ENCODE assay signal across 15 mouse cellular contexts in the genomic region with DNA sequence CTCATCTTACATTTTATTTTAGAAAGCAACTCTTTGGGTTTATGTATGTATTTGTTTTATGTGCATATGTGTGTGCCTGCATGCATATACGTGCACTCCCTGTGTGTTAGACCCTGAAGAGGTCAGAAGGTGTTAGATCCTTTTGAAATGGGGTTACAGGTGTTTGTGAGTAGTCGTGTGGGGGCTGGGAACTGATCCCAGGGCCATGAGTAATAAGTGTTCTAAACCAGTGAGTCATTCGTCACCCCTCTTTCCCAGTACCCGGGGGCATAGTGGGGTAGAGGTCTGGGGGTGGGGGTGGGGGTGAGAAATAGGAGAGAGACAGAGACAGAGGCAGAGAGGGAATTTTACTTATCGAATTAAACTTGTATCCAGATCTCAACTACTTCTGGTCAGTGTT.
DNase-seq lines count a peak whose midpoint lies in the region; ATAC-seq and TF ChIP-seq lines count a peak whose summit lies in the region.
"Had no signal": no experiment of that assay in that cellular context is flagged by ENCODE, and none has a peak within 500 bp of the region (broad histone marks: within the 10 kb centered on the region; RNA-seq: fewer than 3 reads in every experiment).

No protein-coding gene starts in this region.

- no peaks in the 10 kb centered on the region for H3K79me2 ChIP-seq in CH12.LX (replicated peaks; ENCODE audit: control insufficient read depth, extremely low read depth, insufficient read depth, poor library complexity, severe bottlenecking)

- dilution Hi-C loops in CH12.LX (cut with MboI; ENCODE audit: extremely low pct_ligation_motif_present, extremely low pct_unique_long_range_greater_than_20kb, low sequenced_read_pairs): no loop called here

- no peak for TF ChIP-seq POLR2A in CH12.LX (IDR thresholded peaks at IDR 0.05; ENCODE audit: low read depth, low read length)

- no peak overlapping the region for H3K4me2 ChIP-seq in limb, embryonic 12.5 days
- peak overlapping the region; percentile 57 for H3K4me2 ChIP-seq in CH12.LX (ENCODE audit: insufficient read depth, low read depth, poor library complexity, severe bottlenecking)
- no peak overlapping the region for H3K4me2 ChIP-seq in liver, embryonic 14.5 days (ENCODE audit: low read depth)
- H3K4me2 ChIP-seq: heart, embryonic 13.5 days; hindbrain, embryonic 14.5 days had no signal

- no peaks in the 10 kb centered on the region for H3K9me3 ChIP-seq in limb, embryonic 12.5 days
- no peaks in the 10 kb centered on the region for H3K9me3 ChIP-seq in limb, embryonic 10.5 days (replicated peaks)
- no peaks in the 10 kb centered on the region for H3K9me3 ChIP-seq in CH12.LX (replicated peaks; ENCODE audit: low read length)
- H3K9me3 ChIP-seq in liver, embryonic 14.5 days (ENCODE audit: control insufficient read depth, low read length): no peaks in the 10 kb centered on the region
- H3K9me3 ChIP-seq: heart, embryonic 13.5 days had no signal

- H3K36me3 ChIP-seq in limb, embryonic 12.5 days: no peaks in the 10 kb centered on the region
- H3K36me3 ChIP-seq in limb, embryonic 10.5 days: no peaks in the 10 kb centered on the region
- H3K36me3 ChIP-seq in CH12.LX (replicated peaks in 1 of 2; ENCODE audit: control insufficient read depth in 1 of 2, insufficient read depth in 1 of 2, low read length in 1 of 2): no peaks in the 10 kb centered on the region
- no peaks in the 10 kb centered on the region for H3K36me3 ChIP-seq in liver, embryonic 14.5 days (replicated peaks; ENCODE audit: control insufficient read depth, insufficient read depth, low read depth)
- H3K36me3 ChIP-seq: heart, embryonic 13.5 days had no signal

- H3K27me3 ChIP-seq in limb, embryonic 12.5 days: no peaks in the 10 kb centered on the region
- H3K27me3 ChIP-seq in limb, embryonic 10.5 days (ENCODE audit: low read depth, poor library complexity, severe bottlenecking): no peaks in the 10 kb centered on the region
- H3K27me3 ChIP-seq in CH12.LX (replicated peaks): no peaks in the 10 kb centered on the region
- no peaks in the 10 kb centered on the region for H3K27me3 ChIP-seq in liver, embryonic 14.5 days (ENCODE audit: control insufficient read depth, insufficient read depth, low read length)
- H3K27me3 ChIP-seq: heart, embryonic 13.5 days had no signal

- no peak overlapping the region for H3K9ac ChIP-seq in limb, embryonic 12.5 days (replicated peaks)
- no peak overlapping the region for H3K9ac ChIP-seq in CH12.LX (ENCODE audit: insufficient read depth, low read depth)
- H3K9ac ChIP-seq in liver, embryonic 14.5 days (replicated peaks): no peak overlapping the region
- H3K9ac ChIP-seq: heart, embryonic 13.5 days; hindbrain, embryonic 14.5 days had no signal

- no peak for TF ChIP-seq EP300 in CH12.LX (IDR thresholded peaks at IDR 0.05; ENCODE audit: low read length)
- TF ChIP-seq EP300 in liver, embryonic 14.5 days (IDR thresholded peaks at IDR 0.05; ENCODE audit: low read depth): no peak

- in situ Hi-C loops in CH12.LX (cut with MboI; ENCODE audit: low pct_ligation_motif_present, low pct_unique_long_range_greater_than_20kb, low sequenced_read_pairs): no loop called here

- DNase-seq in limb, embryonic 10.5 days (ENCODE audit: low spot score): no peak
- DNase-seq in CH12.LX (ENCODE audit: extremely low read depth): peak; percentile 76
- no peak for DNase-seq in liver, embryonic 14.5 days (ENCODE audit: low read depth in 3 of 3, low spot score in 3 of 3)
- peak; percentile 55 for DNase-seq in thymus, postnatal 14 days
- no peak for DNase-seq in adrenal gland, adult 2 months
- no peak for DNase-seq in cerebellum, adult 11-12 months
- DNase-seq: cerebellum, adult 9-11 months; embryo, embryonic 11 days; kidney, adult 11 months; lung, adult 2 months; right cerebral cortex, adult 18-20 months had no signal

- WGBS in limb, embryonic 12.5 days: 82% methylated on average over 5 of the region's 5 CpGs
- 92% methylated on average over 5 of the region's 5 CpGs for WGBS in limb, embryonic 10.5 days
- 34% methylated on average over 5 of the region's 5 CpGs for WGBS in liver, embryonic 14.5 days (ENCODE audit: insufficient replicate concordance)

- H3K4me3 ChIP-seq in limb, embryonic 12.5 days (replicated peaks): no peak overlapping the region
- no peak overlapping the region for H3K4me3 ChIP-seq in limb, embryonic 10.5 days
- H3K4me3 ChIP-seq in CH12.LX (replicated peaks in 1 of 3; ENCODE audit: low read depth in 2 of 3, low read length in 2 of 3, poor library complexity in 1 of 3): no peak overlapping the region
- H3K4me3 ChIP-seq in liver, embryonic 14.5 days (ENCODE audit: insufficient read depth in 1 of 2, low read depth in 2 of 2, low read length in 2 of 2): no peak overlapping the region
- H3K4me3 ChIP-seq: heart, embryonic 13.5 days had no signal

- no peak for TF ChIP-seq CTCF in CH12.LX (conservative IDR thresholded peaks at IDR 0.05 in 1 of 2, IDR thresholded peaks at IDR 0.05 in 1 of 2; ENCODE audit: low read depth in 2 of 2, low read length in 2 of 2)
- no peak for TF ChIP-seq CTCF in liver, embryonic 14.5 days (IDR thresholded peaks at IDR 0.05; ENCODE audit: low read depth)

- peak overlapping the region; percentile 50; the same call in 1 of the 2 replicates for H3K27ac ChIP-seq in limb, embryonic 12.5 days
- no peak overlapping the region for H3K27ac ChIP-seq in limb, embryonic 10.5 days
- peak overlapping the region; percentile 78 for H3K27ac ChIP-seq in CH12.LX (ENCODE audit: insufficient read depth, low read depth)
- H3K27ac ChIP-seq in liver, embryonic 14.5 days: peak overlapping the region; percentile 18
- H3K27ac ChIP-seq: heart, embryonic 13.5 days; hindbrain, embryonic 14.5 days had no signal

- peaks cover 18% of the 10 kb centered on the region for H3K4me1 ChIP-seq in limb, embryonic 12.5 days (replicated peaks)
- H3K4me1 ChIP-seq in limb, embryonic 10.5 days: peaks cover 14% of the 10 kb centered on the region; the same call in 1 of the 2 replicates
- H3K4me1 ChIP-seq in CH12.LX (ENCODE audit: control insufficient read depth in 1 of 2, insufficient read depth in 2 of 2): peaks cover 22 to 48% of the 10 kb centered on the region in 2 experiments
- H3K4me1 ChIP-seq in liver, embryonic 14.5 days (replicated peaks; ENCODE audit: control insufficient read depth in 2 of 2, insufficient read depth in 2 of 2, low read length in 1 of 2): peaks cover 5 to 22% of the 10 kb centered on the region in 2 experiments

- ATAC-seq in limb, embryonic 12.5 days (ENCODE audit: insufficient number of reproducible peaks, insufficient read depth, low FRiP score, low TSS enrichment, low read depth): no peak
- no peak for ATAC-seq in liver, embryonic 14.5 days (ENCODE audit: insufficient read depth)
- ATAC-seq: forebrain, embryonic 16.5 days had no signal

- no peak for TF ChIP-seq RAD21 in CH12.LX (IDR thresholded peaks at IDR 0.05; ENCODE audit: low read depth, low read length)

TF ChIP-seq in CH12.LX, 34 proteins besides CTCF, POLR2A, EP300 and RAD21:
- TF ChIP-seq KAT2A (IDR thresholded peaks at IDR 0.05; ENCODE audit: insufficient replicate concordance, low read length) (no peak), NELFE (IDR thresholded peaks at IDR 0.05; ENCODE audit: low read depth, low read length) (0 out of 2 replicates have a peak, but pooled peaks have one; percentile 5), MAX (IDR thresholded peaks at IDR 0.05; ENCODE audit: low read length) (no peak), MYC (IDR thresholded peaks at IDR 0.05; ENCODE audit: low read depth, low read length) (0 out of 2 replicates have a peak, but pooled peaks have one; percentile 9)
TF ChIP-seq in CH12.LX: peak in this region for 2.

Comparison
In these comparisons a context has a peak if more than half of its experiments do, and no peak if none do; other contexts are left out.
1. DNase-seq: peak in CH12.LX (single experiment) and thymus, postnatal 14 days (single experiment); none in limb, embryonic 10.5 days (single experiment), liver, embryonic 14.5 days (0 of 3), adrenal gland, adult 2 months (single experiment) and cerebellum, adult 11-12 months (single experiment).